In genomic region chr5:106963584-106964512, GRCm38 (mm10) we compare ENCODE assay signal across 8 mouse cellular contexts. TPM values are rescaled to one million over a fixed set of nuclear protein-coding genes. Genes with fewer than 3 reads are reported as not detected.
A peak's percentile ranks its signal among the peaks of the same experiment; 100 is the strongest.
DNase-seq lines count a peak whose midpoint lies in the region; ATAC-seq lines count a peak whose summit lies in the region.

Gene Cdc7, plus strand, starts transcription at chr5:106964322.

- H3K36me3 ChIP-seq in embryonic facial prominence, embryonic 14.5 days (ENCODE audit: control insufficient read depth, insufficient read depth, low read length) = 0 out of 2 replicates have a peak, but pooled peaks cover 6% of the 10 kb centered on the region
- H3K36me3 ChIP-seq in kidney, embryonic 14.5 days (ENCODE audit: control insufficient read depth, insufficient read depth, low read length) = peaks cover 5% of the 10 kb centered on the region; the same call in 1 of the 2 replicates
- no peaks in the 10 kb centered on the region for H3K36me3 ChIP-seq in limb, embryonic 15.5 days

- peak within 1 kb of the TSS; percentile 85 for H3K4me3 ChIP-seq in embryonic facial prominence, embryonic 14.5 days (ENCODE audit: low read depth, low read length)
- H3K4me3 ChIP-seq in kidney, embryonic 14.5 days (ENCODE audit: low read length) = peak within 1 kb of the TSS; percentile 75
- peak within 1 kb of the TSS; percentile 86 for H3K4me3 ChIP-seq in limb, embryonic 15.5 days

- H3K27me3 ChIP-seq in embryonic facial prominence, embryonic 14.5 days (replicated peaks; ENCODE audit: control insufficient read depth, insufficient read depth, low read length) = no peaks in the 10 kb centered on the region
- H3K27me3 ChIP-seq in kidney, embryonic 14.5 days (ENCODE audit: control insufficient read depth, insufficient read depth, low read length) = no peaks in the 10 kb centered on the region
- H3K27me3 ChIP-seq in limb, embryonic 15.5 days = no peaks in the 10 kb centered on the region

- H3K4me1 ChIP-seq in embryonic facial prominence, embryonic 14.5 days (ENCODE audit: control insufficient read depth, insufficient read depth, low read length) = peaks cover 3% of the 10 kb centered on the region; the same call in 1 of the 2 replicates
- peaks cover 7% of the 10 kb centered on the region; the same call in 1 of the 2 replicates for H3K4me1 ChIP-seq in kidney, embryonic 14.5 days (ENCODE audit: control insufficient read depth, insufficient read depth, low read length)
- H3K4me1 ChIP-seq in limb, embryonic 15.5 days = peaks cover 9% of the 10 kb centered on the region; the same call in 1 of the 2 replicates

- ATAC-seq in embryonic facial prominence, embryonic 14.5 days (ENCODE audit: low read depth) = peak; percentile 93
- peak; percentile 95 for ATAC-seq in kidney, embryonic 14.5 days (ENCODE audit: low FRiP score, low TSS enrichment)
- ATAC-seq in limb, embryonic 15.5 days (ENCODE audit: insufficient number of reproducible peaks, low FRiP score, low TSS enrichment, low read depth) = peak; percentile 82

- peak within 1 kb of the TSS; percentile 71 for H3K27ac ChIP-seq in embryonic facial prominence, embryonic 14.5 days (replicated peaks; ENCODE audit: low read depth, low read length)
- peak within 1 kb of the TSS; percentile 66 for H3K27ac ChIP-seq in kidney, embryonic 14.5 days (ENCODE audit: low read depth, low read length)
- peak within 1 kb of the TSS; percentile 78 for H3K27ac ChIP-seq in limb, embryonic 15.5 days

- WGBS in embryonic facial prominence, embryonic 14.5 days = 6% methylated on average over 47 of the region's 54 CpGs
- WGBS in kidney, embryonic 14.5 days = 6% methylated on average over 50 of the region's 54 CpGs
- WGBS in limb, embryonic 15.5 days = 6% methylated on average over 54 of the region's 54 CpGs

- 0 out of 2 replicates have a peak, but pooled peaks cover 5% of the 10 kb centered on the region for H3K9me3 ChIP-seq in embryonic facial prominence, embryonic 14.5 days (ENCODE audit: control insufficient read depth, low read length)
- no peaks in the 10 kb centered on the region for H3K9me3 ChIP-seq in kidney, embryonic 14.5 days (ENCODE audit: control insufficient read depth, low read length)
- no peaks in the 10 kb centered on the region for H3K9me3 ChIP-seq in limb, embryonic 15.5 days

- DNase-seq in 3T3-L1 (ENCODE audit: low read depth, low spot score) = peak; percentile 90
- DNase-seq in adrenal gland, postnatal 4 days (ENCODE audit: low spot score in 2 of 2) = peak; percentile 95 to 96
- DNase-seq in embryonic facial prominence, embryonic 14.5 days (ENCODE audit: low spot score) = peak; percentile 96
- DNase-seq in heart, adult 9 months (ENCODE audit: low spot score in 2 of 2) = peak; percentile 92 to 94
- peak; percentile 58 to 85 for DNase-seq in monocyte, adult 2 months (ENCODE audit: low read depth in 1 of 2, low spot score in 2 of 2)
- peak; percentile 89 to 93 for DNase-seq in spleen, postnatal 36 days (ENCODE audit: low spot score in 2 of 2)

- H3K4me2 ChIP-seq in embryonic facial prominence, embryonic 14.5 days (ENCODE audit: low read depth, low read length) = peak within 1 kb of the TSS; percentile 88
- H3K4me2 ChIP-seq in kidney, embryonic 14.5 days (replicated peaks; ENCODE audit: low read depth, low read length) = peak within 1 kb of the TSS; percentile 63
- H3K4me2 ChIP-seq in limb, embryonic 15.5 days = peak within 1 kb of the TSS; percentile 93

- peak within 1 kb of the TSS; percentile 80 for H3K9ac ChIP-seq in embryonic facial prominence, embryonic 14.5 days (ENCODE audit: low read depth, low read length)
- peak within 1 kb of the TSS; percentile 72 for H3K9ac ChIP-seq in kidney, embryonic 14.5 days (ENCODE audit: low read depth, low read length)
- H3K9ac ChIP-seq in limb, embryonic 15.5 days = peak within 1 kb of the TSS; percentile 80

RNA-seq across cellular contexts. Expression of gene Cdc7, which starts in this region (rescaled TPM):
- total RNA-seq in adrenal gland, postnatal 4 days (2021) = 10 to 100 TPM; 11.7 to 12.3 TPM
- polyA plus RNA-seq in embryonic facial prominence, embryonic 14.5 days (2014; fragmentation: Nextera tagmentation; extraction: Ambion mirVana) = 35.0 and 40.0 TPM in 2 replicates
- 30.2 and 48.6 TPM in 2 replicates for polyA plus RNA-seq in kidney, embryonic 14.5 days (2014; fragmentation: Nextera tagmentation; extraction: Ambion mirVana)
- polyA plus RNA-seq in limb, embryonic 15.5 days (2015; fragmentation: Nextera tagmentation; extraction: Ambion mirVana) = 38.7 and 38.9 TPM in 2 replicates

Comparison
In these comparisons a context has a peak if more than half of its experiments do, and no peak if none do; other contexts are left out.
1. Peak in every context shown above with its lines: DNase-seq, ATAC-seq, H3K4me3 ChIP-seq and H3K27ac ChIP-seq.